Mouse (Mus musculus) kidney, adult 2 months (tissue): ENCODE data around the gene Zfp57.

ENCODE experiments used
- CTCF ChIP-seq: fragments of 200-500 bp; conservative IDR thresholded peaks from 2 replicates; pipeline ENCODE4 v1.5.1; 2011; ENCODE audit warnings: low read depth, mild to moderate bottlenecking, control low read depth, low read length, moderate library complexity, mixed read lengths; ENCODE audit not compliant: insufficient read depth, insufficient read length
- POLR2A ChIP-seq: fragments of 200-500 bp; IDR thresholded peaks from one replicate; pipeline ENCODE4 v1.6.1; 2011; ENCODE audit warnings: low read depth, low read length, control low read depth

- TF ChIP-seq CTCF (no peak), POLR2A (no peak)
Observed at GRCm38 (mm10) chr17:36970316-36970890, 30.6 kb upstream of the Zfp57 start.
